In the genomic region with DNA sequence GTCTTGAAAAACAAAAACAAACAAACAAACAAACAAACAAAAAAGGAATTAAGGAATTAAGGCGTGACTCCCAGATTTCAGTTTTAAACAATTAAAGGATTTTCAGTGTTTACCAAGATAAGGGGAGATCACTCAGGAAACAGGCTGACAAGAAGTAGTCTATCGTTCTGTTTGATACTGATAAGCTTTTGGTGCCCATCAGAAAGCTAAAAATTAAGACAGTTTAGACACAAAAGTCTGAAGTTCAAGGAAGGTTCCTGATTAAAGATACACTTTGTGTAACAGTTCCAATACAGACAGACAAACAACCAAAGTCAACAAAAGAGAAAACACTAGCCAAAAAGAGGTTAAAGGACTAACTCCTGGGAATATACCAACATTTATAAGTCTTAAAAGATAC, we compare ENCODE assay signal across 34 mouse cellular contexts.
"Had no signal": no experiment of that assay in that cellular context is flagged by ENCODE, and none has a peak within 500 bp of the region (broad histone marks: within the 10 kb centered on the region; RNA-seq: fewer than 3 reads in every experiment).

No protein-coding gene starts in this region.

- H3K4me3 ChIP-seq: heart, embryonic 10.5 days; heart, embryonic 12.5 days; heart, embryonic 13.5 days; heart, embryonic 15.5 days; hindbrain, embryonic 10.5 days; hindbrain, embryonic 12.5 days; hindbrain, embryonic 13.5 days; hindbrain, embryonic 15.5 days; intestine, embryonic 15.5 days; kidney, embryonic 15.5 days; layer of hippocampus, adult 2 months; left cerebral cortex, adult 2 months had no signal

- H3K4me2 ChIP-seq: heart, embryonic 11.5 days; heart, embryonic 12.5 days; heart, embryonic 13.5 days; heart, embryonic 15.5 days; hindbrain, embryonic 12.5 days; hindbrain, embryonic 13.5 days; hindbrain, embryonic 14.5 days; hindbrain, embryonic 15.5 days; intestine, embryonic 15.5 days; kidney, embryonic 15.5 days had no signal

- H3K4me1 ChIP-seq: hindbrain, embryonic 12.5 days; hindbrain, embryonic 13.5 days; hindbrain, embryonic 15.5 days; intestine, embryonic 15.5 days; kidney, embryonic 15.5 days had no signal

- H3K9ac ChIP-seq: heart, embryonic 12.5 days; heart, embryonic 13.5 days; heart, embryonic 15.5 days; hindbrain, embryonic 12.5 days; hindbrain, embryonic 13.5 days; hindbrain, embryonic 14.5 days; hindbrain, embryonic 15.5 days; intestine, embryonic 15.5 days; kidney, embryonic 15.5 days had no signal

- DNase-seq: heart, postnatal 10 days; heart, postnatal 14 days; heart, postnatal 36 days; heart, postnatal 4 days; kidney, adult 11 months; kidney, adult 8-10 months; kidney, adult 9 months; kidney, postnatal 10 days; kidney, postnatal 14 days; kidney, postnatal 25 days; kidney, postnatal 36 days; kidney, postnatal 4 days; layer of hippocampus, adult 9-11 months; layer of hippocampus, postnatal 36 days had no signal

- H3K27me3 ChIP-seq: heart, embryonic 12.5 days; heart, embryonic 13.5 days; heart, embryonic 15.5 days; hindbrain, embryonic 12.5 days; hindbrain, embryonic 13.5 days; hindbrain, embryonic 15.5 days; intestine, embryonic 15.5 days; kidney, embryonic 15.5 days had no signal

- H3K27ac ChIP-seq: heart, embryonic 10.5 days; heart, embryonic 13.5 days; heart, embryonic 15.5 days; hindbrain, embryonic 10.5 days; hindbrain, embryonic 12.5 days; hindbrain, embryonic 13.5 days; hindbrain, embryonic 14.5 days; hindbrain, embryonic 15.5 days; hindbrain, postnatal 0 days; intestine, embryonic 15.5 days; kidney, embryonic 15.5 days; kidney, postnatal 0 days; layer of hippocampus, adult 2 months; left cerebral cortex, adult 2 months had no signal

- ATAC-seq: hindbrain, embryonic 16.5 days; hindbrain, postnatal 0 days; inflammation-experienced regulatory T-cells, adult 6 months; intestine, embryonic 15.5 days; intestine, embryonic 16.5 days; intestine, postnatal 0 days had no signal

- H3K9me3 ChIP-seq: heart, embryonic 10.5 days; heart, embryonic 12.5 days; heart, embryonic 13.5 days; heart, embryonic 15.5 days; hindbrain, embryonic 10.5 days; hindbrain, embryonic 12.5 days; hindbrain, embryonic 13.5 days; hindbrain, embryonic 15.5 days; intestine, embryonic 15.5 days; kidney, embryonic 15.5 days had no signal

- H3K36me3 ChIP-seq: heart, embryonic 10.5 days; heart, embryonic 12.5 days; heart, embryonic 13.5 days; heart, embryonic 15.5 days; hindbrain, embryonic 12.5 days; hindbrain, embryonic 13.5 days; hindbrain, embryonic 15.5 days; intestine, embryonic 15.5 days; kidney, embryonic 15.5 days had no signal
